Mouse (Mus musculus): ENCODE measurements around the gene Tcp10c.
"Not testable (repeated sequence)": the region's sequence is repeated elsewhere in the genome, so short reads cannot be mapped to it uniquely, and the experiment has no call there.

GRCm38 (mm10) chr17:13337931-13338330, 16.4 kb upstream of the Tcp10c start:
- not testable (repeated sequence) for TF ChIP-seq CTCF (IDR thresholded peaks at IDR 0.05 in 2 of 3, conservative IDR thresholded peaks at IDR 0.05 in 1 of 3; ENCODE audit: control insufficient read depth in 1 of 3, insufficient read depth in 1 of 3, low read depth in 2 of 3, low read length in 3 of 3, poor library complexity in 1 of 3, severe bottlenecking in 1 of 3); UBTF (IDR thresholded peaks at IDR 0.05; ENCODE audit: borderline replicate concordance, insufficient read depth, low read depth, low read length)

Data from MEL (cell line).